Mouse (Mus musculus): ENCODE data around the gene Rgs6. TPM values are rescaled to one million over a fixed set of nuclear protein-coding genes. Genes with fewer than 3 reads are reported as not detected.

Gene Rgs6
- total RNA-seq, 2 experiments from 2014 or later, result 80.0 to 83.2 TPM

DNA sequence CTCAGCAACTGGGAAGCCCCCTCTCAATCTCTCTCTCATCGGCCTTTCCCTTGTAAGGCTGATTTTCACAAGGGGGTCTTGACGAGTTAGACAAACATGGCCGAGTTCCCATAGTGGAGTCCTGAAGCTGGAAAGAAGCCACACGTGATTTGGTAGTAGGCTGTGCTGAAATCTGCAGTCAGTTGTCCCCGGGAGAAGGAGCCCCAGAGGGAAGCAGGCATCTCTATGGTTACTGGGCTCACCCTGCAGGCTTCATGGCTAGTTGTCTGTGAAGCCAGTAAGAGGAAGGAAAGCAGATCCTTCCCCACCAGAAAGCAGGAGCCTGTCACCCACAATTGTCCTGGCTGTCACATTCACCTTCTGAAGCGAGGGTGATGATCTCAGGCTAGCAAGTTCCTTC, 231.2 kb downstream of the Rgs6 start:
- Histone ChIP-seq H3K27ac (peak overlapping the region; percentile 40), H3K4me3 (no peak overlapping the region)
- intact Hi-C loops (cut with DNase I), result loop anchor here (5.0 kb wide), 2 partner anchors 88 to 128 kb away; no protein-coding TSS in a partner anchor
- no peak for TF ChIP-seq CTCF (IDR thresholded peaks at IDR 0.05)
- no peak for DNase-seq (ENCODE audit: extremely low spot score in 1 of 2, low spot score in 2 of 2)

DNA sequence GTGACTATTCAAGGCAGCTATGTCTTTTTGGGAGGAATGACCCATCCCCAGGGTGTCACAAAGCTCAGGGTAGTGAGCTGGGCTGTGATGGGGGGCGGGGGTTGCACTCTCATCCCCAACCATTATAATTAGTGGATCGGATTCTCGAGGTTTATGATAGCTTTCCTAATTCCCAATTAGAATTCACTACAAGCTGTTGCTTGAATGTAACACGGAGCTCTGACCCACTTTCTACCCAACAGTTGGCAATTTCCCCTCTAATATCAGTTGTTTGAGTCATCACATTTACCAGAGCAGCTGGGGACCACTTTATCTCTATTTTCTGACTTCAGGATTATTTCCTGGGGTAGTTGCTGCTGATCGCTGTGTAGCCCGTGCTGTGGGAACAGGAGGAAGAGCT, 231.9 kb downstream of the Rgs6 start:
- intact Hi-C loops (cut with DNase I), result loop anchor here (5.0 kb wide), 2 partner anchors 87 to 127 kb away; no protein-coding TSS in a partner anchor
- Histone ChIP-seq H3K27ac (peak overlapping the region; percentile 40), H3K4me3 (no peak overlapping the region)
- no peak for TF ChIP-seq CTCF (IDR thresholded peaks at IDR 0.05)
- DNase-seq (ENCODE audit: extremely low spot score in 1 of 2, low spot score in 2 of 2), result no peak

DNA sequence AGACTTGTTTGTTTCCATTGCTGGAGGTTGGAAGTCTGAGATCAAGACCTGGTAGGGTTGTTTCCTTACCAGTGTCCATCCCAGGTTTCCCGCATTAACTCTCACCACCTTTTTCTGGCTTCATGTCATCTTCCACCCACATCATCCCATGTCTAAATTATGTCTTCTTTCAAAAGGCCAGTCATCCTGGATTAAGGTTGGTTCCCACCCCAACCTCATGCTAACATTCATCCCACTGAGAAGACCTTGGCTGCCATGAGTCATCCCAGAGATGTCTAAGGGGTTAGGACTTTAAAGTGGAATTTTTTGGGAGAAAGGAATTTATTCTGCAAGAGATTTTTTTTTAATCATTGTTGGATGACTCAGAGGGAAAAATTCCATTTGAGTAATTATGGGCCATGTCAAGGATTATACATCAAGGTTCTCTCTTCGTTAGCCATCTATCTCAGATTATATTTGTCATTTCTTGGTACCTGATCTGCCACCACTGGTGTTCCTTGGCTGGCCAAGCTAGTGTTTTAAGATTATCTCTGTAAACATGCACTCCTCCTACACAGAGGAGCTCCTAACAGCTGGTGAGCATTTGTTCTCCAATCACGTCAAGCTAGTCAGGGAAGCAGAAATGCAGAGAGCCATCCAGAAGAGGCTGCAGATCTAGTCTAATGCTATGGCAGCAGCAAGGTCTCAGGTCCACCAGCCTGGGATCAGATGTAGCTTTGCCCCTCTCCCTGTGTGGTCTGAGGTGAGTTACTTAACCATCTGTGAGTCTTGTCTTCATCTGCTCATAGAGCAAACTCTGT, 234.9 kb downstream of the Rgs6 start:
- intact Hi-C loops (cut with DNase I), result no loop called here
- no peak for TF ChIP-seq CTCF (IDR thresholded peaks at IDR 0.05)
- no peak for DNase-seq (ENCODE audit: extremely low spot score in 1 of 2, low spot score in 2 of 2)
- Histone ChIP-seq H3K27ac (peak overlapping the region; percentile 64), H3K4me3 (no peak overlapping the region)

DNA sequence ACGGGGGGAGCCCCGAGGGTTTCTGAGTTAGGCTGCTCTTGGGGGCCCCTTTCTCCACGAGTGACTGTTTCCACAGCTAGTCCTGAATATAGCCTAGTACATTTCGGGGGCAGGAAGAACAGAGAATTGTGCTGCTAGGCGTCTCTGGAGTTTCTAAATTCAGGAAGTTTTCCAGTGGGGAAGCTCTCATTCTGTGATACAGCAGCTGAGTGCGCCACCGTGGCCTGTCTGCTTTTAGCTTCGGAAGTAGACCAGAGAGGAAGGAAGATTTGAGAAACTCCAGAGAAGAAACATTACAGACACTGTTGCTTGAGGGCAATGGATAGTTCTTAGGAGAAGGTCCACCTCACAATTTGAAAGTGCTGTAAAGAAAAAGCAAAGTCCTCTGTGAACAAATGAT, 242.2 kb downstream of the Rgs6 start:
- intact Hi-C loops (cut with DNase I), result no loop called here
- DNase-seq (ENCODE audit: extremely low spot score in 1 of 2, low spot score in 2 of 2), result no peak
- Histone ChIP-seq H3K4me3 (no peak overlapping the region), H3K27ac (no peak overlapping the region)
- no peak for TF ChIP-seq CTCF (IDR thresholded peaks at IDR 0.05)

DNA sequence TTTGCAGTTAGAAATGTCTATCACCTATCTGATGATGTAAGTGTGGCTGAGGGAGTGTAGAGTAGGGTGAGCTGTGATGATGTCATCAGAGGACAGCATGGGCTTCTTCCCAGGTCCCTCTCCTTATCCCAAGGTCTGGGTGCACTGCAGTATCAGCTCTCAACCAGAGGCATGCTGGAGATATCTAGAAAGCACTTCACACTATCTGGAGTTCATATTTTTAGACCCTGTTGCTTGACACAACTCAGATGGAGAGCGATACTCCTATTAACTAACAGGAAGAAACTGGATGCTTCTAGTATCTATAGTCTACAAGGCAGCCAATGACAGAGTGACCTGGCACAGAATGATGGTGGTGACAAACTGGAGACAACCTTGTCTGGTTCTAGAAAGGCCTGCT, 250.5 kb downstream of the Rgs6 start:
- intact Hi-C loops (cut with DNase I), result no loop called here
- DNase-seq (ENCODE audit: extremely low spot score in 1 of 2, low spot score in 2 of 2), result no peak
- Histone ChIP-seq H3K4me3 (no peak overlapping the region), H3K27ac (no peak overlapping the region)
- TF ChIP-seq CTCF (IDR thresholded peaks at IDR 0.05), result no peak

DNA sequence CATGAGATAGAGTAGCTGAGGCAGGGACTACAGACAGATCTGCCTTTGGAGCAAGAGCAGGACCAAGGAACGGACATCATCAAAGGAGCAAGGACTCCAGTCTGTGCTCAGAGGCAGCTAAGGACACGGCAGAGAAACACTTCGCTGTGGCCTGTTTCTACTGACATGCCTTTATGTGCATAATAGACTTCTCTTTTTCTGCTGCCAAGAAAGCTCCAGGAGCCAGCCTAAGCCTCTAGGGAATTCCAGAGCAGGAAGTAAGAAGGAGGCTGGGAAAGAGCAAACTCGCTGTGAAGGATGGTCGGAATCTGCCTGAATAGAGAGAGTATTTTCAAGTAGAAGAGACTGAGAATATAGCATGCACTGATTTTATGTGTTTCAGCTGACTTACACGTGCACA, 253.5 kb downstream of the Rgs6 start:
- DNase-seq (ENCODE audit: extremely low spot score in 1 of 2, low spot score in 2 of 2), result no peak
- intact Hi-C loops (cut with DNase I), result no loop called here

DNA sequence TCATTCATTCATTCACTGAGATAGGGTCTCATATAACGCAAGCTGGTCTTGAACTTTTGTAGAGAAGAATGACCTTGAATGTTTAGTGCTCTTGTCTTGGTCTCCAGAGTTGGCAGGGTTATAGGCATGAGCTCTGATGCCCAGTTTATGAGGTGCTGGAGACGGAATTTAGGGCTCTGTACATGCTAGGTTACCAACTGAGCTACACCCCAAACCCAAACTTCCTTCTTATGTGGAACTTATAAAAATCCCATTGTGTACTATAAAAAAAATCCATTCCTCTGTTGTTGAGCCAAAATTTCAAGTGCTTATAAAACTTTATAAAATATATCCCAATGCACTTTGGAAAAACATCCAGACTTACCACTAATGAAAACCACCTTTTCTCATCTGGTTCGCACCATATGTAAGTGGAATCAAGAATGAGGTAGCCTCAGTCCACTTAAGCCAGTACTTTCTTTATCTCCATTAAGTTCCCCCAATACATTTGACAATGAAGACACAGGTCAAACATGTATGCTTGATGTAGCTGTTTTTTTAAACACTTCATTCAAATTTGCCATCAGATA, 260.3 kb downstream of the Rgs6 start:
- intact Hi-C loops (cut with DNase I), result no loop called here

More for the DNA sequence above, 253.5 kb downstream of the Rgs6 start:
- no peak for TF ChIP-seq CTCF (IDR thresholded peaks at IDR 0.05)
- H3K4me3 ChIP-seq, result no peak overlapping the region
- peak overlapping the region; percentile 32; the same call in 1 of the 2 replicates for H3K27ac ChIP-seq

DNA sequence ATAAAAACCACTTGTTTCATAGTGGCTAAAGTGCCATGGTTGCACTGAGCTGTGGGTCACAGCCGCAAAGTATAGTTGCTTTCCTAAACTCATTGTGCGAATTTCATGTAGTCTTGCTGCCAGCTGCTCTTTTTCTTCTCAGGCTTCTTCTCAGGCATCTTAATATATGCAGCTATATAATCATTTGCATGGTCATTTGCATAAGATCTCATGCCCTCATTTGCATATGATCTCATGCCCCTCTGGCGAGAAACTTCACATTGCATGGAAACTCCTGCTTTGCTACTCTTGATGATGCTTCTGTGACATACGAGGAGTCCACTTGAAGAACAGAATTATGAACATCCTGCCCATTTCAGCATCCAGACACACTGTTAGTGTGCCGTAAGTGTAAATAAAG, 266.8 kb downstream of the Rgs6 start:
- Histone ChIP-seq H3K4me3 (no peak overlapping the region), H3K27ac (peak overlapping the region; percentile 65; the same call in 1 of the 2 replicates)
- TF ChIP-seq CTCF (IDR thresholded peaks at IDR 0.05), result no peak
- intact Hi-C loops (cut with DNase I), result loop anchor here (10.0 kb wide), 1 partner anchor 90 kb away; no protein-coding TSS in a partner anchor
- DNase-seq (ENCODE audit: extremely low spot score in 1 of 2, low spot score in 2 of 2), result no peak

More for the DNA sequence above, 260.3 kb downstream of the Rgs6 start:
- Histone ChIP-seq H3K4me3 (no peak overlapping the region), H3K27ac (no peak overlapping the region)
- no peak for DNase-seq (ENCODE audit: extremely low spot score in 1 of 2, low spot score in 2 of 2)
- no peak for TF ChIP-seq CTCF (IDR thresholded peaks at IDR 0.05)

DNA sequence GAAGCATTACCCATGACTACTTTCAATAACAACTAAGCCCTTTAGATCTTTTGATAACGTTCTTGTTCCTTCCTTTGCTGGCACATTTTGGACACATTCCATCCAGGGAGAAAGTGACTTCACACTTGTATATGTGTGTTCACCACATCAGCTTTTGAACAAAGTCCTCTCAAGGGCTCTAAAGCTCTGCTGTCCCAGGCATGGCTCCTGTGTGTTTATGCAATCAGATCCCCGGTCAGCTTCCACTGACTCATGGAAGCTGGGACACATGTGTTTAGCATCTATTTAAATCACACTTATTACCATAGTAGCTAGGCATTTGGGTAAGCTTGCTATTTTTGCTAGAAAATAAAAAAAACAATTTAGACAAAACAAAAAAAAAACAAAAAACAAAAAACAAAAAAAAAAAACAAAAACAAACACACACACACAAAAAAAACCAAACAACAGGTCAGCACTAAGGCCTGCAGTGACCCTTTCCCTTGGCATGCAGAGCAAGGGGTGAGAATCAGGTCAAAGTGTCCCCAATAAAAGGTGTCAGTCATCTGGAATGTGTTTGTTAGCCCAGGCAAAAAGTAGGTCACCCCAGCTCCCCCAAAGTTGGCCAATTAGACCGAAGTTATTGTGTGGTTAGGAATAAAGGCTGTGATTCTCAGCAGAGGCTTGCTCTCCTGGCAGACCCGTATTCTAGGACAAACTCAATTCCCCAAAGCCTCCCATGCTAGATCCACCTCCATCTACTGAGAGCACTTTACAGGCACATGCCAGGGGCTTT, 267.4 kb downstream of the Rgs6 start:
- no peak overlapping the region for H3K4me3 ChIP-seq
- no peak for TF ChIP-seq CTCF (IDR thresholded peaks at IDR 0.05)
- H3K27ac ChIP-seq, result peak overlapping the region; percentile 65
- intact Hi-C loops (cut with DNase I), result loop anchor here (10.0 kb wide), 1 partner anchor 89 kb away; no protein-coding TSS in a partner anchor
- peak in 1 of 2 experiments; percentile 31 for DNase-seq (ENCODE audit: extremely low spot score in 1 of 2, low spot score in 2 of 2)

DNA sequence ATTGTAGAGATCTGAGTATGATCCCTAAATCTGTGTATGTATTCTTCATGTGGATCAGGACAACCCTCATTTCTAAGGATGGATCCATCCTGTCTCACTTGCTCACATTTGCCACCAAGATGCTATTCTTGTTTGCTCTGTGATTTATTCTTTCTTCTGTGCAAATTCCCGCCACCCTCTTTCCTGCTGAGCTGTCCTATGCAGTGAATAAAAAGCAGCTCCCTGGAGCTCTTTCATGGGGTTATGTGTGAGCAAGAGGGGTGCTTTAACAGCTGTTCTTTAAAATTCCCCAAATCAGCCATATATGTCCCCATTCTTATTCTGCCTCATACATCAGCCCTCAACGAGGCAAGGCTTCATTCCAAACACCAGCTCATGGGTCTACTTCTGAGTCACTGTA, 277.6 kb downstream of the Rgs6 start:
- intact Hi-C loops (cut with DNase I), result no loop called here
- no peak for DNase-seq (ENCODE audit: extremely low spot score in 1 of 2, low spot score in 2 of 2)
- peak overlapping the region; percentile 45 for H3K27ac ChIP-seq
- TF ChIP-seq CTCF (IDR thresholded peaks at IDR 0.05), result no peak
- H3K4me3 ChIP-seq, result no peak overlapping the region

DNA sequence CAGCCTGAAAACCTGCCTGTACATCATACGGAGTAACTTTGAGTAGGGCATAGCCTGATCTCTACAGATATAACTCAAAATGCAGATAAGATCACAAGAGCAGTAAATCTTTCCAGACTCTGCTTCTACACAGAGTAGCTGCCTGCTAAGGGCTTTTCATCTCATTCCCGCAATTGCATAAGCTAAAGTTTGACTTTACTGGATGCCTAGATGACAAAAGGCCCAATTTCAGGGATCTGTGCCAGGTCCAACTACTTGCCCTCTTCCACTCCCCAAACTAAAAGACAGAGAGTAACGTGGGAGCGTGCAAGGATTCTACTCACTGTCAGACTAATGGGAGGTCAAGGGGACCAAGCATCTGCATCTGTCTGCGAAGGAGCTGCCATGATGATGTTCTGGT, 292.6 kb downstream of the Rgs6 start:
- TF ChIP-seq CTCF (IDR thresholded peaks at IDR 0.05), result no peak
- intact Hi-C loops (cut with DNase I), result no loop called here
- H3K27ac ChIP-seq, result no peak overlapping the region

DNA sequence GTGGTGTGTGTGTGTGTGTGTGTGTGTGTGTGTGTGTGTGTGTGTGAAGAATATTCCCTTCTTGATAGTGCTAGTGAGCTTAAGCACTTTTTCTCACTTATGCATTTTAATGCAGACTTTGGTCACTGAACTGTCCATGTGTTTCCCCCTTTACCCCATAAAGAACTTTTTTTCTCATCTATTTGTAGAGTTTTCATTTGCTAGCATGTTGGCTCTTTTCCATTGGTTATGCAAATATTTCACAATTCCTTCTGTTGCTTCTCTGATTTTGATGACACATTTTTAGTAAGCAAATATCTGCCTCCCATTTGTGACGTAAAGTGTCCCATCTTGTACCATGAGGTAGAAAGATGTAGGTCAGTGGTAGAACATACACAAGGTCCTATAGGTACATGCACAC, 295.0 kb downstream of the Rgs6 start:
- H3K27ac ChIP-seq, result no peak overlapping the region
- intact Hi-C loops (cut with DNase I), result no loop called here
- DNase-seq (ENCODE audit: extremely low spot score in 1 of 2, low spot score in 2 of 2), result no peak
- no peak for TF ChIP-seq CTCF (IDR thresholded peaks at IDR 0.05)
- H3K4me3 ChIP-seq, result no peak overlapping the region

More for the DNA sequence above, 292.6 kb downstream of the Rgs6 start:
- H3K4me3 ChIP-seq, result no peak overlapping the region
- no peak for DNase-seq (ENCODE audit: extremely low spot score in 1 of 2, low spot score in 2 of 2)

Data from left cerebral cortex, adult 2 months (tissue).